Mouse (Mus musculus) right cerebral cortex, adult 18-20 months (tissue): Measurements from ENCODE around the gene Ttyh1.
A peak's percentile ranks its signal among the peaks of the same experiment; 100 is the strongest.

ENCODE experiments used
- DNase-seq: peaks from one replicate; pipeline ENCODE4 v3.0.0; 2022; ENCODE audit warnings: mixed read lengths

Ttyh1 gene

DNA sequence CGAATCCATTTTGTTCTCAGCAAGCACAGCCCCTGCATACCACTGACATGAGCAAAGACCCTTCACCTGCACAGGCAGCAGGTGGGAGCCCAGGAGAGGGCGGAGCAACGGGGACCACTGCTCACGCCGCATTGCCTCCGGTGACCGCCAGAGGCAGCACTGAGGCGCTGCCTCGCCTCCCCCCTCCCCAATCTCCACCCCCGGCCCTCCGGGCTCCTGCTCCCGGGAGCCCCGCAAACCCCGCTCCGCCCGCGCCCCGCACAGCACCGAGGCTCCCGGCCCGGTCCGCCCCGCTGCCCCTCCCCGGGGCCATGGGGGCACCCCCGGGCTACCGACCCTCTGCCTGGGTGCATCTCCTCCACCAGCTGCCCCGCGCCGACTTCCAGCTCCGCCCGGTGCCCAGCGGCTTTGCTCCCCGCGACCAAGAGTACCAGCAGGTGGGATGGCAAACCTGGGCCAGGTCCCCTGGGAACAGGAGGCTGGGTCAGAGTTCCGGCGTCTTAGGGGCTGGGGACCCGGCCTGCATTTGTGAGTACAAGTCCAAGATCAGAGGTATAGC lies at the start of gene Ttyh1:
Gene Ttyh1 (plus strand): TSS at position 65 of the 559 bp plus-strand sequence.
- peak; percentile 81 for DNase-seq

DNA sequence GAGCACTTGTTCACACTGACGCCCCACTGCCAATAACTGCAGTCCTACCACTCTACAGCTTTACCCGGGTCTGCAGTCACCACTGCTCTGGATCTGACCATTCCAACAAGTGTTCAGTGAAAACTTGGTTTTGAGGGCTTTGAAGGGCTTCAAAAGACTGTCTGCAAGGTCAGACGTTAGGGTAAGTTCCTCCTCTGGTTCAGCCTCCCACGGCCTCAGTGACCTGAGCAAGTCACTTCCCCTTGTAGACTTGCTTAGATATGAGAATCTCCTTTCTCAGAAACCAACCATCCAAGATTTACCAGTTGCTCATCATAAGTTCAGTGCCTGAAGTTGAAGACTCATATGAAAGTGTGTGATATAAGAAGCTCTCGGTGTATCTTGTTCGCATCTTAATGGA lies 48.1 kb upstream of the Ttyh1 start:
- DNase-seq = no peak

DNA sequence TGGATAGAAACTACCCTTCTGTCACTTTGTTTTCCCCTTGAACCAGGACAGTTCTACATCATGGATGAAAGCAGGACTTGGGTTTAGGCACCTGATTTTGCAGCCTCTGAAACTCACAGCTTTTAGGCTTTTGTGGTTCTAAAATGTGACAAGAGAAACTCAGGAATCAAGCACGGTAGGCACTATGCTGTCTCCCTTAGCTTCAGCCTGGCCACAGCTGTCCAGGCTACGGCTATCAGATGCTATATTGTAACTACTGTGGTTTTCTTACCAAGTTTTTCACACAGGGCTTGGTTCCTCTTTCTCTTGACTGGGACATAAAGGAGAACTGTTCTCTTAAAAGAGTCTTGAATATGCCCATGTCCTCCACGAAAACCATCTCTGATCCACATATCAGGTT lies 46.1 kb upstream of the Ttyh1 start:
- no peak for DNase-seq

DNA sequence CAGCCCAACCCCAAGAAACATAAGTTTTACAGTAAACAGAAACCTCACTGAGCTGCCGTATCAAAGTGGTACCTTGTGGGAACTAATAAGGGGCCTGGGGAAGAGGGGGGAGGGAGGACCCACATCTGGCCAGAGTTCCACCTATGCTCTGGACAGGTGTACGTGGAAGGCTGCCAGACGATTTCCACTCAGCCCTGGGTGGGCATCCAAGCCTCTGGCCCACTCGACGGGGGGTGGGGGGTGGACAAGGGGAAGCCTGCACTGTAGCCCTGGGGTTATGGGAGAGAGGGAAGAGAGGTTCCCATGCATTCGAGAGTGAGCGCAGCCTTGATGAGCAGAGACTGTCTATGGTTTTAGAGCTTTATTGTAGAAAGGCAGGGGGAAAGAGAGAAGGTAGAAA lies 39.7 kb upstream of the Ttyh1 start:
- DNase-seq = no peak

DNA sequence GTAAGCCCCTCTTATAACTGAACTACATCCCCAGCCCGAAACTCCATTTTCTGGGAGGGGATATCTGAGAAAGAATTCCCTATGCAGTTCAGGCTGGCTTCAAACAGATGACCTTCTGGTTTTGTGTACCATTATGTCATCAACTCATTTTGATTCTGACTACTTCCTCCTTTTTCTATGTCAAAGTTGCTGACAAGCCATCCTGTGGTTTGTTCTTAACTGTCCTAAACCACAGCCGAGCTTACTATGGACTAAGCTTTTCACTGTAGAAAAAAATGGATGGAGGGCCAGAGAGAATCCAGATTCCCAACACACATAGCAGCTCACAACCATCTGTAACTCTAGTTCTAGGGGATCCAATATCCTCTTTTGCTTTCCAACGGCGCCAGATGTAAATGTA lies 38.7 kb upstream of the Ttyh1 start:
- DNase-seq = no peak

DNA sequence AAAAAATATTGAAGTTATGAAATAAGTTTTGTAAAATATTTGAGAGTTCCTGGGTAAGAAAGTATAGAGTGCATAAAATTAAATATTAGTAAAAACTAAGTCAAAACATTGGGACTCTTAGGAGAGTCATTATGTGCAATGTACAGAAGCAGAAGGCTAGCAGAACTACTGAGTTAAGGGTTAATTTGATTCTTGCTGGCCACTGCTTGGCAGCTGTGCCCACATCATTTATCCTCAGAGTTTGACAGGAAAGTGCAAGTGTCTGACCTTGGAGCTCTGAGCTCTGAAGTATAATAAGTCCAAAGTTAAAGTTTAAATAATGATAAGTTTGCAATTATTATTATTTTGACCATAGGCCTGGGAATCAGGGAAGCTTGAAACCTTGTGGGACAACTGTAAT lies 37.5 kb upstream of the Ttyh1 start:
- DNase-seq = no peak

DNA sequence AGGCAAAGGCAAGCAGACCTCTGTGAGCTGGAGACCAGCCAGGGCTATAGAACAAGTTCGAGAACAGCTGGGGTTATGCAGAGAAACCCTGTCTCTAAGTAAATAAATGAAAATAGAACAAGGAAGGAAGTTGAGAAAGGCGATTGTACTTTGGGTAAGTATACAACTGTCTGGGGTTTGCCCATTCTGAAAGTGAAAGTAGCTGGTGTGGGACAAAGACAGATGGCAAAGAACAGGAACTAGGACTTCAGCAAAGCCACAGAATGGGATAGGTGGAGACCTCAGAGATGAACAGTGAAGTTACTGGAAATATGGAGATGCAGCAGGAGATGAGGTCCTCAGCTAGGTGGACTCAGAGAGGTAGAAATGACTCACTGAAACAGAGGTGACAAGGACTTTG lies 36.4 kb upstream of the Ttyh1 start:
- DNase-seq = no peak

DNA sequence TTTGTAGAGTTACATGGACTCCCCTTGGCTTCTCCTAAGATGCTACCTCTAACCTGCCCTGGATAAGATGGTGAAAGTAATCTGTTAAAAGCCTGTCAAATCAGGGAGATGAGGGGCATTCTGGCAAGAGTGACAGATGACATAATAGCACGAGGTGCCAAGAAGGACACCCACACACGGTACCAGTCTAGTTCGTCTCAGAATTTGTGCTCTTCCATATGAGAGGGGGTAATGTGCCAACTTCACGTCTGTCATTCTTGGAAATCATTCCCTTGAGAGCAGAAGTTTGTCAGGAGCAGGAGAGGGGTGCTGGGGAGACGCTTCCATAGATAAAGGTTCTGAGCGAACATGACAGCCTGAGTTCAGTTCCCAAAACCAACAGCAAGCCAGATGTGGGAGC lies 35.0 kb upstream of the Ttyh1 start:
- no peak for DNase-seq

DNA sequence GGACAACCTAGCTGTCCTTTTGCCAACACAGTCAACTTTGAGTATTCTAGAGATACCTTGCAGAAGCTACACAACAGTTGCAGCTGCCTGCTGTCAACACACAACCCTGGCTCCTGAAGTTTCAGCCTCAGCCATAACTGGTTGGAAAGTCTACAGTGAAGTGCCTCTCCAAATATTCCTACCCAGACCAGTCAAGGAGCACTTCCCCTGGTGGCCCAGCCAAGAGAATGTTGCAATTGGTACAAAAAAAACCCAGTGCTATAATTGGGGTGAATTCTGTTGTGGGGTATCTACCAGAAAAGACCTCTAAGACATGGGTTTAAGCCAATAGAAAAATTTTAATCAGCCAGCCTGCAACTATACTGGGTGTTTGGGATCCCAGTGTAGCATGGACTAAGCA lies 33.6 kb upstream of the Ttyh1 start:
- no peak for DNase-seq

DNA sequence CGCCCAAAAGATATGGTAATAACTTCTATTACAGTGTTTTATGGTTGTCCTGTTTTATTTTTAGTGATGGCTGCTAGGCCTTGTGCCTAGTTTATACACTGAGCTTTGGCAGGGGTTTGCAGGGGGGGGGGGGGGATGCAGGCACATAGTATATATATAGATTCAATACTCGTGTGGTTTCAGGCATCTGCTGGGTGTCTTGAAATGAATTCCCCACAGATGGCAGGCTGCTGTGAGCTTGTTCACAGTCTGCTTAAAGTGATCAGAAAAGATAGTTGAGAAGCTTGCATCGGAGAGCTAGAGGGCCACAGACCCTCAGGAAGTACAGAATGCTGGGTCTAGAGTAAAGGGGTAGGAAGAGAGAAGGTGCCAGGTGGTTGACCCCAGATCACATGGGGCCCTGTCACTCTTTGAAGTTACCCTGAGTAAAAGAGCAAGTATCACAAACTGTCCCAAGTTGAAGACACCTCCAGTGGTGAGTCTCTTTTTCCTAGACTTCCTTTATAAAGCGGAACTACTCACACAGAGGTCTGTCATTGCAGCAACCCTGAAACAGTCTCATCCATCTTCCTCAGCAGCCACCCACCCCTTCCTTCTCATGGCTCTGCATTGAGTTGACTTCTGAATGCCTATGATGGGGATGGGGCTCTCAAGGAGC lies 31.8 kb upstream of the Ttyh1 start:
- DNase-seq = peak; percentile 63

DNA sequence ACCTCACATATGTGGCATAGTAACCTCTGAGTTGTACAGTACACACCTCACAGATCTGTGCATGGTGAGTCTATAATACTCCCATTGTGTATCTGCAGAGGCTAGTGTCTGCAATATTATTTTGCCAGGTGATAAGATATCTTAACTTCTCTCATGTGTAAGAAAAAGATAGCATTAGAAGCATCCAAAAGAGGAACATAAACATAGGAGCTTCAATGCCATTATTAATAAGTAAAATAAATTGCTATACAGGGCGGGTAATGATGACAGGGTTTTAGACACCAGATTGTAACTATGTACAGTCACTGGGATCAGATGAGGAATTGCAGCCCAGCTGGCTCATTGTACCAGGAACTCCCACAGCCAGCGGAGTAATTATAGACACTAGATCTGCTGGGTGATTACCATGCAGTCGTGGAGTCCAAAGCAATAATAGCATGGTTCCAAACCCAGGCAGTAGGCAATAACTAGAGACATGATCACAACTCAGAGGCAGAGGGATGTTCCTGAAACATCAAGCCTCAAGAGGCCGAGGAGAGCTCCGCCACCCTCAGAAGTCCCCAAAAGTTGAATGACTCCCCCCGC lies 31.2 kb upstream of the Ttyh1 start:
- DNase-seq = peak; percentile 65

DNA sequence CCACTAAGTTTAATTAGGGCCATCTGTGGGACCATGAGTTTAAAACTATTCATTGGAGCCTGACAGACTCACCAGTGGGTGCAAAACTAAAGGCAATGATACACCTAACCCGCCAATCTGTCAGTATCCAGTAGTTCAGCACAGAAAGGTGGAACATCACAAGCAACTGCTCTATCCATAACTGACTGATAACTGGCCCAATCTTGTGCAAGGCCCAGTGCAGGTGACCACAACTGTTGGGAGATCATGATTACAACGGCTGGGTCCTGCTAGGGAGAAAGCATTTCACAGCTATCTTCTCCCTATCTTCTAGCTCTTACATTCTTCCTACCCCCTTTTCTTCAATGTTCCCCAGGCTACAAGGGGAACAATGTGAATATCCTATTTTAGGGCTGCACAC lies 30.5 kb upstream of the Ttyh1 start:
- no peak for DNase-seq

DNA sequence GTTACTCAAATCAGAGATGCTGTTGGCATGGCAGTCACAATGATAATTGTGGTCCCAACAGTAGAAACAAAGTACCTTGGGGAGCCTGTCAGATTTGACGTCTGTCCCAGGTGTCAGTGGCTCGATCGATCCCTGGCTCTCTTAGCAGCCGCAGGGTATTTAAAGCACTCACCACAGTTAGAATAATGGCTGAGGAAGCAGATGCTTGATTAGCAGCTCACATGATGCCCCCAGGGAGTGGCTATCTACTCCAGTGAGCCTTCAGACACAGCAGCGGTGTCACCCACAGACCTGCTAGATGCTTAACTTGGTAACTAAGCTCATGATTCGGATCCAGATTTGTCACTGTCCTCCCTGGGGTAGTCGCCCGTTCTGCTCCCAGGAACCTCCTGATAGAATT lies 28.0 kb upstream of the Ttyh1 start:
- no peak for DNase-seq

DNA sequence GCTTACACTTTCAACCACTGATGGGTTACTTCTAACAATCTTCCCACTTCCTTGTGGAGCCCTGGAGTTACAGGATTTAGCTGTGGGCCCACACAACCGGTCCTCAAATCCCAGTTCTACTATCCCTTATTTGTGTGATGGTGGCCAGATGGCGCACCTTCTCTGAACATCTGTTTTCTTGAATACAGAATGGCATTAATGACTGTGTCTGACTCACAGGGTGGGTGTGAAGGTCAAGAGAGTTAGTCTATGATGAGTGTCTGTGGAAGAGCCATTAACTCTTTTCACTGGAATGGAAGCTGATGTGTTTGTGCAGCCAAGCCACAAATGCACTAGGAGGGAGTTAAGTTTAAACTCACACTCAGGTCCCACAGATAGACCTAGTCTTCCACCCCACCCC lies 20.9 kb upstream of the Ttyh1 start:
- no peak for DNase-seq

DNA sequence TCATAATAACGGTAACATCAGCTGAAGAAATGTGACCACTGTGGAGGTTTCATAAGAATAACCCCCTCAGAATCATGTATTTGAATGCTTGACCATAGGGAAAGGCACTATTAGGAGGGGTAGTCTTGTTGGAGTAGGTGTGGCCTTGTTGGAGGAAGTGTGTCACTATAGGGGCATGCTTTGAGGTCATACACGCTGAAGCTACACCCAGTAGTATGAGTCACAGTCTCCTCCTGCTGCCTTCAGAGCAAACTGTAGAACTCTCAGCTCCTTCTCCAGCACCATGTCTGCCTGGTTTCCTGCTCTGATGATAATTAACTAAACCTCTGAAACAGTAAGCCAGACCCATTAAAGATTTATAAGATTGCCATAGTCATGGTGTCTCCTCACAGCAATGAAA lies 20.4 kb upstream of the Ttyh1 start:
- DNase-seq = no peak

DNA sequence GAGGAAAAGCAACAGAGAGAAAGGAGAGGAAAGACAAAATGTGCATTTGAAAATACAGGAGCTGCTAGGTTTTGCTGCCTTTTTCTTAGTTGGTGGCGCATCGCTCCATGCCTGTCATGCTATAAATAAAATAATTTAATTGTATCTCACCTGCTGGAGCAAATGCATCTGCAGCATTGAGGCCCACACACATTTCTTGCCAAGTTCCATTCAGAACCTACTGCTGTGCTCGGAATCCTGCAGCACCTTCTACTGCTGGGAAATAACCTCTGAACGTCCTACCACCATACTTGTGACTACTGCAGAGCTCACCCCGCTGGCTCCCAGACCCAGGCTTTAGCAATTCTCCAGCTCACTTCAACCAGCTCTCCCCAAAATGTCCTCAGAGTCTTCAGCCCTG lies 18.1 kb upstream of the Ttyh1 start:
- DNase-seq = no peak

DNA sequence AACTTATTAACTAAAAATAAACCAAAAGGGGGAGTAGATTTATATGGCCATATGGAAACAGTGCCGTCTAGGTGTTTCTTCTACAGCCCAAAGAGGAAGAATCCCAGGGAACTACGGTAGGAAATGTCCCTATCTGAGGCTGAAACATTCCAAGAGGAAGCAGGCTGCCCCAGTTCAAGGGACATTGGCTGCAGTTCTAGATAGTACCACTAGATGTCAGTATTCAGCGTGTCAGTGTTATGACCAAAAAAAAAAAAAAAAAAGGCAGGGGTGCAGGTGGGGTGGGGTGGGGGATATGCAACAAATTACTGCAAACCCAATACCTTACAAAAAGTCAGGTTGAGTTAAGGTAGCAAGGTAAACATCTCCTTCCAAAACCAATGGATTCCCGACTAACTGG lies 15.8 kb upstream of the Ttyh1 start:
- no peak for DNase-seq

DNA sequence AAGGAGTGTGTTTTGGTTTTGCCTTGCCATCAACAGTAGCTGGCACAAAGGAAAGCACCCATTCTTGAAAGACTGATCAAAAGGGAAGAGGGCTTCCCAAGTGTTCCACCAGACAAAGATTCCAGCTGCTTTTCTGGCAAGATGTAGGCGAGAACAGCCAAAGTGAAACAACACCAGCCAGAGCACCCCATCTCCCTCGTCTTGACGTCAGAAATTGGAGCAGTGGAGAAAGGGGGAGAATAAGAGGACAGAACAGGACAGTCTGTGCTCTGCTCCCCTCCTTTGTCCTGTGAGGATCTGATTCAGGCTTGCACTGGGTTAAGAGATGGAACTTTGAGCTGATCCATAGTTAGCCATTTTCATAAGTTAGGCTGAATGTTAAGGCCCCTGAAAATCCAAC lies 7.4 kb upstream of the Ttyh1 start:
- peak; percentile 56 for DNase-seq

DNA sequence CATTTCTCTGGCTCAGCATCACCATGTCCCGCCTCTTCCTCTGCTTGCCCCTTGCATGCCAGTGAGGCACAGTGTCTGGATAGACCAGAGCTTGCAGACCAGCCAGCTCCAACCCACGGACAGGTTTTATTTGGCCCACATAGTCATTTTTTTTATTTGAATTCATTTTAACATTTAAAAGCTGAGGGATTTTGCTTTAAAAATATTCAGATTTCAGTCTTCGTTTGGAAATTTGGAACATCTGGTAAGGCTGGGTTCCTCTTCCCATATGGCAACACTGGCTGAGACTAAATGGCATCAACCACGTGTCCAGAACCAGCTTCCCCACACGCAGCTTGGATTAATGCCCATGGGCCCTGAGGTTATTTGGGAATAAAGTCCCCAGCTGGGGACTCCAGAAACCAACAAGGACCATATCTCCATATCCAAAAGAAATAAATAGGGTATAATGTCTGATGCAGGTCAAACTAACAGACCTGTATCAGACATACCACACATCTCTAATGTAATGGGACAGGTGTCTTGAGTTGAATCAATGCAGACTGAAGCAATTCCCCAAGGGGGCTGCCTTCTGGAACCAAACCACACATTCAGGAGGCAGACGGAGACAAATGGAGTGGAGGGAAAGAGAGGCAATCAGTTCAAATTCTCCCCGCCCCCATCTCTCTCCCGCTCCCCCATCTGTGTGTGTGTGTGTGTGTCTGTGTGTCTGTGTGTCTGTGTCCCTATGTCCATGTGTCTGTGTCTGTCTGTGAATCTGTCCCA lies 2.0 kb upstream of the Ttyh1 start:
- DNase-seq = peak; percentile 66

DNA sequence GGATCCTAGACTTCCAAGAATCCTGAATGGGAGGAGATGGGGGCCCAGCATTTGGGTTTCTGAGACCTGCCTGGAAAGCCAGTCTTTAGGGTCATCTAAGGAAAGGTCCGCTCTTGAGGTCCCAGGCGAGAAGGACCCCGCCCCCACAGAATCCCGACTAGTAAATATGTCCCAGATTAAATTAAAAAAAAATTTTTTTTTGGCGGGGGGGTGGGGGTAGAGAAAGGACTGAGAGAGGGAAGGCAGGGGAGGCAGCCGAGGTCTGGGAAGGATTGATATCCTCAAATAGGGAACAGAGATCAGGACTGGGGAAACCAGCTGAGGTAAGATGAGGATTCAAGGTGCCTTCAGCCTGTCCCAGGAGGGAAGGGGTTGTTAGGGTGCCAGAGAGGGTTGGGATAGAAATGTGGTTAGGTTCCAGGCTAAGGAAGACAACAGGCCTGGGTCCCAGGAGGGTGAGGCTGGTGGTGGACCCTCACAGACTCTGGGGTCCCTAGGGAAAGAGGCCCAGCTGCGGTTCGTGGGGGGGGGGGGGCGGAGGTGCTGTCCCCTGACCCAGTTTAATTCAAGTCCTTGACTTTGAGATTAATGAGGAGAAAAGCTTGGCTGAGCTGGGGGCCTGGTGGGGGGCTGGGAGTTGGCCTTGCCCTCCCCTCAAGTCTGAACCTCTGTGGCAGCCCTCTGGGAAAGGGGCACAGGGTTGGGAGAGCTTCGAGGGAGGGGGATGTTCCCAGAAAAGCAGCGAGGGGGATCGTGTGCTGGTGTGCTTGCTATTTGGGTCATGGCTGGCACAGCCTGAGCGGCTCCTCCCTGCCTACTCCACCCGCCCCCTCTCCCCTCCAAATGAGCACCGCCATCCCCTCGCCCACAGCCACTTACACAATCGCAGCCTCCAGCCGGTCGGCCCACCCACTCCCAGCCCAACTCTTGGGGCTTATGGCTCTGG lies 1.0 kb downstream of the Ttyh1 start:
- DNase-seq = peak; percentile 79

DNA sequence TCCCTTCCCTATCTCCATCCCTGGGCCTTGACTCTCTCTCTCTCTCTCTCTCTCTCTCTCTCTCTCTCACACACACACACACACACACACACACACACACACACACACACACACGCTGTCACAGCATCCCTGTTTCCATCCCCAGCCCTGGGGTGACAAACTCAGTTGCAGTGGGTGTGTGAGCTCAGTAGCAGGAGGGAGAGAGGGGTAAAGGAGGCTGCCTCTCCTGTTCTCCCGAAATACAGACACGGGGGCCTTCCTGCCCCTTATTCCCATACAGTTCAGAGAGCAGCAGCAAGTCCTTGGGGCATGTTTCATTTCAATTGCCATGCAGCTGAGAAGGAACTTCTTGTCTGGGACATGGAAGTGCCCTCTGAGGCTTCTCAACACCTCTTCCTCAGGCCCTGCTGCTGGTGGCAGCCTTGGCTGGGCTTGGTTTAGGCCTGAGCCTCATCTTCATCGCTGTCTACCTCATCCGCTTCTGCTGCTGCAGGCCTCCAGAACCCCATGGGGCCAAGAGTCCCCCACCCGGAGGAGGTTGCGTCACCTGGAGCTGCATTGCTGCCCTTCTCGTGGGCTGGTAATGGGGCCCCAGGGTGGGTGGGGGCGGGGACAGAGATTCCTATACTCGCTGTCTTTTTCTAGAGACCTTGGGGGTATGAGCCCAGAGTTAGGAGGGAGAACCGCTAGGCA lies 3.0 kb downstream of the Ttyh1 start:
- no peak for DNase-seq

DNA sequence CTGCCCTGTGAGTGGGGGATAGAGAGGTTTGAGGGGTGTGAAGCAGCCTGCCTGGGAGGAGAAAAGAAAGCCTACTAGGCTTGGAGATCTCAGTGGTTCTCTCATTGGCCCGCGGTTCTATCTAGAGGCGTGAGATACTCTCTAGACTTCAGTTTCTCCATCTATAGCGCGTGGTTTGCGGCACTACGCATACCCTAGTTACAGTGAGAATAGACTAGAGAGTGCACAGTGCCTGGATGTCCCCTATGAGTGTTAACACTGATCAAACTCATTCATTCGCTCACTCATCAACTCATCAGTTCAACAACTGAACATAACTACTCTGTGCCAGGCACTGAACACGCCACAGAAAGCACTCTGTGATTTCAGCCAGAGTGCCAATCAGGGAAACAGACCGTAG lies 3.6 kb downstream of the Ttyh1 start:
- DNase-seq = no peak
